Mouse (Mus musculus): ENCODE measurements around the gene Ttc7.

- no peak for TF ChIP-seq CTCF (IDR thresholded peaks at IDR 0.05; ENCODE audit: insufficient read depth, low read depth, low read length)
- no peak for TF ChIP-seq POLR2A (IDR thresholded peaks at IDR 0.05; ENCODE audit: insufficient read depth, low read depth, low read length)
These were observed 42.8 kb downstream of the Ttc7 start for GRCm38 (mm10) chr17:87325501-87325900.

Measured in olfactory bulb, adult 2 months (tissue).